Mouse (Mus musculus): ENCODE results near the gene Peli3. TPM values are rescaled to one million over a fixed set of nuclear protein-coding genes. Genes with fewer than 3 reads are reported as not detected.

The Peli3 gene
- 0.51 and 0.81 TPM in 2 replicates for polyA plus RNA-seq (2014; fragmentation: Nextera tagmentation; extraction: Ambion mirVana)

GRCm38 (mm10) chr19:4942551-4943252, at the start of gene Peli3:
Peli3 (minus strand) TSS chr19:4943127.
- Histone ChIP-seq H3K4me1 (ENCODE audit: control insufficient read depth in 2 of 2, insufficient read depth in 2 of 2, low read length in 2 of 2) (peaks cover 6 to 14% of the 10 kb centered on the region in 2 experiments), H3K4me2 (ENCODE audit: low read length) (peak within 1 kb of the TSS; percentile 95), H3K27me3 (ENCODE audit: control insufficient read depth, insufficient read depth, low read length) (peaks cover 21% of the 10 kb centered on the region), H3K9ac (ENCODE audit: low read length) (peak within 1 kb of the TSS; percentile 60), H3K4me3 (ENCODE audit: control insufficient read depth in 1 of 2, insufficient read depth in 1 of 2, low read depth in 1 of 2, low read length in 2 of 2) (peak within 1 kb of the TSS; percentile 55 to 61), H3K9me3 (ENCODE audit: control insufficient read depth, low read length) (no peaks in the 10 kb centered on the region), H3K27ac (replicated peaks in 1 of 2; ENCODE audit: control insufficient read depth in 1 of 2, insufficient read depth in 1 of 2, low read depth in 2 of 2, low read length in 2 of 2) (no peak within 1 kb of the TSS), H3K36me3 (ENCODE audit: control insufficient read depth, insufficient read depth, low read length) (no peaks in the 10 kb centered on the region)
- under 1% methylated on average over 53 of the region's 55 CpGs for WGBS
- peak; percentile 85 for ATAC-seq (ENCODE audit: insufficient number of reproducible peaks, insufficient read depth, low FRiP score, low read depth)

DNA sequence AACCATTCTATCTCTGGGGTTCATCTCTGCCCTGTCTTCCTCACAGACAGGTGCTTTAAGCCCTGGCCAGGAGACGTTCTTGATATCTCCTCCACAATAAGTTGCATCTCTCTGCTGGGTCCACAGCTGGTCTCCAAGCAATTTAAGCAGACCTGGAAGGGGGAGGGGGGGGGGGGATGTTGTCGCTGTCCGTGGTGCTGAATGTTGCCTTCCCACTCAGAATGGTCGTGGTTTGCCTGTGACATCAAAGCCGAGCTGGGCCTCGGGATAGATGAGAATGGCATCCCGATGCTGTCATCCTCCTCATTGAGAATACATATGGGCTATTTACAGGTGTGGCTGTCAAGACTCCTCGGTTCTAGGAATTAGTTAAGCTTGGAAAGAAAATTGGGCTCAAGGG, 49.4 kb upstream of the Peli3 start:
- H3K4me2 ChIP-seq (ENCODE audit: low read length): peak overlapping the region; percentile 6
- H3K4me3 ChIP-seq (ENCODE audit: control insufficient read depth in 1 of 2, insufficient read depth in 1 of 2, low read depth in 1 of 2, low read length in 2 of 2): no peak overlapping the region
- no peaks in the 10 kb centered on the region for H3K36me3 ChIP-seq (ENCODE audit: control insufficient read depth, insufficient read depth, low read length)
- H3K9ac ChIP-seq (ENCODE audit: low read length): no peak overlapping the region
- H3K9me3 ChIP-seq (ENCODE audit: control insufficient read depth, low read length): no peaks in the 10 kb centered on the region
- no peak for ATAC-seq (ENCODE audit: insufficient number of reproducible peaks, insufficient read depth, low FRiP score, low read depth)
- H3K4me1 ChIP-seq (ENCODE audit: control insufficient read depth in 2 of 2, insufficient read depth in 2 of 2, low read length in 2 of 2): peaks cover 26 to 30% of the 10 kb centered on the region in 2 experiments
- H3K27me3 ChIP-seq (ENCODE audit: control insufficient read depth, insufficient read depth, low read length): peaks cover 25% of the 10 kb centered on the region
- WGBS: 10% methylated on average over 8 of the region's 8 CpGs
- peak overlapping the region in 1 of 2 experiments; percentile 51; a peak in 2 of 4 replicates for H3K27ac ChIP-seq (replicated peaks in 1 of 2; ENCODE audit: control insufficient read depth in 1 of 2, insufficient read depth in 1 of 2, low read depth in 2 of 2, low read length in 2 of 2)

GRCm38 (mm10) chr19:4990716-4991115, 47.8 kb upstream of the Peli3 start:
- Histone ChIP-seq H3K4me2 (ENCODE audit: low read length) (peak overlapping the region; percentile 57), H3K27ac (replicated peaks in 1 of 2; ENCODE audit: control insufficient read depth in 1 of 2, insufficient read depth in 1 of 2, low read depth in 2 of 2, low read length in 2 of 2) (no peak overlapping the region), H3K9me3 (ENCODE audit: control insufficient read depth, low read length) (no peaks in the 10 kb centered on the region), H3K27me3 (ENCODE audit: control insufficient read depth, insufficient read depth, low read length) (peaks cover 26% of the 10 kb centered on the region), H3K4me1 (ENCODE audit: control insufficient read depth in 2 of 2, insufficient read depth in 2 of 2, low read length in 2 of 2) (peaks cover 26 to 30% of the 10 kb centered on the region in 2 experiments), H3K9ac (ENCODE audit: low read length) (no peak overlapping the region), H3K4me3 (ENCODE audit: control insufficient read depth in 1 of 2, insufficient read depth in 1 of 2, low read depth in 1 of 2, low read length in 2 of 2) (peak overlapping the region; percentile 4 to 13; a peak in 1 of 4 replicates), H3K36me3 (ENCODE audit: control insufficient read depth, insufficient read depth, low read length) (peaks cover 8% of the 10 kb centered on the region; the same call in 1 of the 2 replicates)
- under 1% methylated on average over 22 of the region's 22 CpGs for WGBS
- no peak for ATAC-seq (ENCODE audit: insufficient number of reproducible peaks, insufficient read depth, low FRiP score, low read depth)

GRCm38 (mm10) chr19:4990256-4990625, 47.3 kb upstream of the Peli3 start, which contains the start of gene Npas4:
Npas4 (minus strand) TSS chr19:4990316.
- no peak within 1 kb of the TSS for H3K27ac ChIP-seq (replicated peaks in 1 of 2; ENCODE audit: control insufficient read depth in 1 of 2, insufficient read depth in 1 of 2, low read depth in 2 of 2, low read length in 2 of 2)
- peaks cover 8% of the 10 kb centered on the region; the same call in 1 of the 2 replicates for H3K36me3 ChIP-seq (ENCODE audit: control insufficient read depth, insufficient read depth, low read length)
- H3K9me3 ChIP-seq (ENCODE audit: control insufficient read depth, low read length): no peaks in the 10 kb centered on the region
- no peak for ATAC-seq (ENCODE audit: insufficient number of reproducible peaks, insufficient read depth, low FRiP score, low read depth)
- WGBS: 15% methylated on average over 4 of the region's 4 CpGs
- H3K4me1 ChIP-seq (ENCODE audit: control insufficient read depth in 2 of 2, insufficient read depth in 2 of 2, low read length in 2 of 2): peaks cover 26 to 30% of the 10 kb centered on the region in 2 experiments
- H3K27me3 ChIP-seq (ENCODE audit: control insufficient read depth, insufficient read depth, low read length): peaks cover 30% of the 10 kb centered on the region
- H3K4me2 ChIP-seq (ENCODE audit: low read length): peak within 1 kb of the TSS; percentile 57
- peak within 1 kb of the TSS; percentile 4 to 13; a peak in 1 of 4 replicates for H3K4me3 ChIP-seq (ENCODE audit: control insufficient read depth in 1 of 2, insufficient read depth in 1 of 2, low read depth in 1 of 2, low read length in 2 of 2)
- no peak within 1 kb of the TSS for H3K9ac ChIP-seq (ENCODE audit: low read length)

DNA sequence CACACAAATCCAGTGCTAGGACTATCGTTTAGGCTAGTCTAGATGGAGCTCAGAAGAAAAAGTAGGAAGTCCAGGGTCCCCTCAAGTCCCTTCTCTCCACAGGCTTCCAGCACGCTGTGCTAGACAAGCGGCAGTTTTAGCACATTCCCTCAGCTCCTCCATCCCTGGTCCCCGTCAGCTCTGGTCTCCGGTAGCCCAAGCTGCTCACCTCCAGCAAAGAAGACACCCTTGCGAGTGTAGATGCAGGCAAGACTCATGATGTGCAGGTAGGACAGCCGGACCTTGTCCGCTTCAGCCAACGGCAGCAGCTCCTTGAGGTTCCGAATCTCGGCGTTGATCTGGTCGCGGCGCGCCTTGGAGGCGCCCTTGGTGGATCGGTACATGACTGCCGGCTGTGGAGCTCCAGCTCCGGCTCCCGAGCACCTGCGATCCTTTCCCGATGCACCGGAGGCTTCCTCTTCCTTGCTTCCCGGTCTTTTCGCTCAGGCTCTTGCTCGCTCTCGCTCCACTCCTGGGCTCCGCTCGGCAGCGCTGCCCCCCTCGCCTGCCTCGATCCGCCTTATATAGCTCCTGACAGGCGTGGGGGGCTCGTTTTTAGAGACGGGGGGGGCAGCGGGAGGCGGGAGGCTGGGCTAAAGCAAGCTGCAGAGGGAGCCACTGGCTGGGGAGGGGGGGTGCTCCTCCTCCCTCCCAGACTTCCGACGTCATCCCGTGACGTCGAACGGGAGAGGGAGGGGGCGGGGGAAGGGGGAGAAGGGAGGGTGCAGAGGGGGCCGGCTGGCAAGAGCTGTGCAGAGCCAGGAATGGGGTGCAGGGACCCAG, 46.7 kb upstream of the Peli3 start:
- no peaks in the 10 kb centered on the region for H3K9me3 ChIP-seq (ENCODE audit: control insufficient read depth, low read length)

GRCm38 (mm10) chr19:4989013-4989412, 46.1 kb upstream of the Peli3 start:
- Histone ChIP-seq H3K9me3 (ENCODE audit: control insufficient read depth, low read length) (no peaks in the 10 kb centered on the region), H3K4me1 (ENCODE audit: control insufficient read depth in 2 of 2, insufficient read depth in 2 of 2, low read length in 2 of 2) (peaks cover 22 to 29% of the 10 kb centered on the region in 2 experiments), H3K4me2 (ENCODE audit: low read length) (no peak overlapping the region), H3K27ac (replicated peaks in 1 of 2; ENCODE audit: control insufficient read depth in 1 of 2, insufficient read depth in 1 of 2, low read depth in 2 of 2, low read length in 2 of 2) (no peak overlapping the region), H3K36me3 (ENCODE audit: control insufficient read depth, insufficient read depth, low read length) (peaks cover 8% of the 10 kb centered on the region; the same call in 1 of the 2 replicates), H3K4me3 (ENCODE audit: control insufficient read depth in 1 of 2, insufficient read depth in 1 of 2, low read depth in 1 of 2, low read length in 2 of 2) (no peak overlapping the region), H3K9ac (ENCODE audit: low read length) (no peak overlapping the region), H3K27me3 (ENCODE audit: control insufficient read depth, insufficient read depth, low read length) (peaks cover 41% of the 10 kb centered on the region)
- no peak for ATAC-seq (ENCODE audit: insufficient number of reproducible peaks, insufficient read depth, low FRiP score, low read depth)
- WGBS: 4% methylated on average over 13 of the region's 13 CpGs

More for the DNA sequence above, 46.7 kb upstream of the Peli3 start:
- 19% methylated on average over 47 of the region's 47 CpGs for WGBS
- peaks cover 36% of the 10 kb centered on the region for H3K27me3 ChIP-seq (ENCODE audit: control insufficient read depth, insufficient read depth, low read length)
- no peak overlapping the region for H3K4me3 ChIP-seq (ENCODE audit: control insufficient read depth in 1 of 2, insufficient read depth in 1 of 2, low read depth in 1 of 2, low read length in 2 of 2)
- no peak overlapping the region for H3K9ac ChIP-seq (ENCODE audit: low read length)
- no peak for ATAC-seq (ENCODE audit: insufficient number of reproducible peaks, insufficient read depth, low FRiP score, low read depth)
- peak overlapping the region; percentile 57; the same call in 1 of the 2 replicates for H3K4me2 ChIP-seq (ENCODE audit: low read length)
- H3K4me1 ChIP-seq (ENCODE audit: control insufficient read depth in 2 of 2, insufficient read depth in 2 of 2, low read length in 2 of 2): peaks cover 23 to 30% of the 10 kb centered on the region in 2 experiments
- peaks cover 8% of the 10 kb centered on the region; the same call in 1 of the 2 replicates for H3K36me3 ChIP-seq (ENCODE audit: control insufficient read depth, insufficient read depth, low read length)
- no peak overlapping the region for H3K27ac ChIP-seq (replicated peaks in 1 of 2; ENCODE audit: control insufficient read depth in 1 of 2, insufficient read depth in 1 of 2, low read depth in 2 of 2, low read length in 2 of 2)

DNA sequence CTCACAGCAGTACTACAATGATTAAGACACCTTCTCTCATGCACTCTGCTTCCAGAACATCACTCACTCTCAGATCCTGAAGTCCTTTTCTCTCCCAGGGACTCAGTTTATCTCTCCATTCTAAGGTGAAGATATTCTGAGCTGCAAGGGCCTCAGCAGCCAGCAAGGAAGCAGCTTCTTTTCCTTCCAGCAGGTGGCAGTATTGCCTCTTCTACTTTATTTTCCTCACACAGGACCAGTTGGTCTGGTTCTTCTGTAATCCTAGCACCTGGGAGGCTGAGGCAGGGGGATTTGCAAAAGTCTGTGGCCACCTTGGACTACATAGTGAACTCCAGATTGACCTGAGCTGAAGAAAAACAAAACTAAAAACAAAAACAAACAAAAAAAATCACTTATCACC, 38.8 kb upstream of the Peli3 start:
- Histone ChIP-seq H3K4me2 (ENCODE audit: low read length) (no peak overlapping the region), H3K4me1 (ENCODE audit: control insufficient read depth in 2 of 2, insufficient read depth in 2 of 2, low read length in 2 of 2) (no peaks in the 10 kb centered on the region), H3K27me3 (ENCODE audit: control insufficient read depth, insufficient read depth, low read length) (peaks cover 17% of the 10 kb centered on the region), H3K9me3 (ENCODE audit: control insufficient read depth, low read length) (no peaks in the 10 kb centered on the region), H3K4me3 (ENCODE audit: control insufficient read depth in 1 of 2, insufficient read depth in 1 of 2, low read depth in 1 of 2, low read length in 2 of 2) (no peak overlapping the region), H3K36me3 (ENCODE audit: control insufficient read depth, insufficient read depth, low read length) (peaks cover 4% of the 10 kb centered on the region; the same call in 1 of the 2 replicates), H3K27ac (replicated peaks in 1 of 2; ENCODE audit: control insufficient read depth in 1 of 2, insufficient read depth in 1 of 2, low read depth in 2 of 2, low read length in 2 of 2) (no peak overlapping the region), H3K9ac (ENCODE audit: low read length) (no peak overlapping the region)
- no peak for ATAC-seq (ENCODE audit: insufficient number of reproducible peaks, insufficient read depth, low FRiP score, low read depth)
